Mouse (Mus musculus) bone marrow macrophage, adult 2 months (primary cell): Measurements from ENCODE around the gene Sec63.

Source experiments
- CTCF ChIP-seq: IDR thresholded peaks from 2 replicates; pipeline ENCODE4 v1.5.1; 2012; ENCODE audit warnings: low read depth, mild to moderate bottlenecking, low read length, moderate library complexity
- POLR2A ChIP-seq: IDR thresholded peaks from 2 replicates; pipeline ENCODE4 v1.6.1; 2012; ENCODE audit warnings: mild to moderate bottlenecking, low read depth, low read length, borderline replicate concordance

DNA sequence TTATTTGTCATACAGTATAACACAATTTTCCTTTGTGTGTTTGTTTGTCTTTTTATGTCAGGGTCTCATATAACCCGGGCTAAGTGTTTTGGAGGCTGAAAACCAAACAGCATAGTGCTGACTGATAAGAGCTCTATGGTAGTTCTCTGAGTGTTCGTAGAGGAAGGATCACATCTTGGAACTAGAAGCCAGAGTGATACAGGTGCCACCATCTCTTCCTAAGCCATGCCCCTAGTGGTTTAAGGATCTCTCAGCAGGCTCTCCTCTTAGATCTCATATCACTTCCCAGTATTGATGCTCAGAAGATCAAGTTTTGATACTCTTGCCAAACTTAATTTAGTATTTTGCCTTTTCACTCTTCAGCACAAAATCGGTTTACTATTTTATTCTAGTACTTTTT is 14.2 kb downstream of the Sec63 start:
- TF ChIP-seq POLR2A (no peak), CTCF (no peak)
